Mouse (Mus musculus) small intestine, adult 10 weeks (tissue): ENCODE results near the gene Tefm. TPM values are rescaled to one million over a fixed set of nuclear protein-coding genes. Genes with fewer than 3 reads are reported as not detected.

Experiments
- polyA plus RNA-seq: library from polyadenylated mRNA; stranded (reverse); fragments of 350-450 nt; fragmentation: Illumina TruSeq; extraction: RNeasy Lipid Tissue Mini Kit (QIAGEN cat#74804); gene quantifications from one replicate; pipeline ENCODE4 v1.2.3, GENCODE M21; 2014; ENCODE audit warnings: low replicate concordance

Gene Tefm
- polyA plus RNA-seq = 14.9 TPM

GRCm38 (mm10) chr11:80141825-80142521, at the start of gene Tefm:
Gene Tefm, minus strand, starts transcription at chr11:80142175.

GRCm38 (mm10) chr11:80183705-80184255, 41.8 kb upstream of the Tefm start, which contains the start of gene Rnf135:
Gene Rnf135, plus strand, starts transcription at chr11:80183851.

GRCm38 (mm10) chr11:80153857-80154495, 12.0 kb upstream of the Tefm start, which contains the start of gene Adap2:
Gene Adap2, plus strand, starts transcription at chr11:80154105.

DNA sequence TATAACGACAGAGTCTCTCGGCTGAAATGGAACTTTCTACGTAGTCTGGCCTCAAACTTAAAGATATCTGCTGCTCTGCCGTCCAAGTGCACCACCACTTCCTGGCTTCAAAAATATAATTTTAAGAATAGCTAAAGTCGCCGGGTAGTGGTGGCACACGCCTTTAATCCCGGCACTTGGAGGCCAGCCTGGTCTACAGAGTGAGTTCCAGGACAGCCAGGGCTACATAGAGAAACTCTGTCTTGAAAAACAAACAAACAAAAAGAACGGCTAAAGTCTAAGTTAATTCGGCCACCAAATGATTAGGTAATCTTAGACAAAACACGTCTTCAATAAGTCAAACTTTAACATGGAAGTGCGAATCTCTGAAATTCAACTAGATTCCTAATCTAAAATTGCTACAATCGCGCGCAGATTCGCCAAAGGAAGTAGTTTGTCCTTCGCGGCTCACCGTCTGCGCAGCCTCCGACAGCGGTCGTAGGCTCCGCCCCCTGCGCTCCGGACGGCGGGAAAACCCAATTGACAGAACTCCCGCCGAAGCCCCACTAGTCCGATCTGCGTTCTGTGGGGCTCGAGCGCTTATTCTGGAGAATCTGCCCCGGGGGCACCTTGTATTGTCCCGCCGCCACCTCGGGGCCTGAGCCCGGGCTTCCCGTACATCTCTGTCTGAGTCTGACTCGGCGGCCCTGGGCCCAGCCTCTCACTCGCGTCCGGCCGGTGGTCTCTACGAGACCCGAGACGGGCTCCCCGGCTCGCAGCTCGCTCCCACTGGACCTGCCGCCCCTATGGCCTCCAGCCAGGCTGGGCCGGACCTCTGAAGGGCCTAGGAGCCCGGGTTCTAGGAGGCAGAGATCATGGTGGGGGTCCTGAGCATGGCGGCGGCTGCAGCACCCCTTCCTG, 52.8 kb downstream of the Tefm start, which contains the start of gene Atad5:
TSS of gene Atad5 (plus strand) at position 484 of the 900 bp plus-strand sequence.

Other genes with a start within 250 kb of the Tefm start
- 34.9 TPM for gene Utp6, start 179.8 kb downstream of the Tefm start, polyA plus RNA-seq
- gene Suz12, start 149.1 kb downstream of the Tefm start, polyA plus RNA-seq = 149 TPM
- 23.4 TPM for gene Crlf3, start 61.2 kb downstream of the Tefm start, polyA plus RNA-seq
- gene Atad5, start 52.8 kb downstream of the Tefm start, polyA plus RNA-seq = 10.0 TPM
- 10.7 TPM for gene Adap2, start 11.9 kb upstream of the Tefm start, polyA plus RNA-seq
- gene Rnf135, start 41.7 kb upstream of the Tefm start, polyA plus RNA-seq = 4.4 TPM
- 68.6 TPM for gene Rhot1, start 66.8 kb upstream of the Tefm start, polyA plus RNA-seq
- gene Rhbdl3, start 158.7 kb upstream of the Tefm start, polyA plus RNA-seq = 0.33 TPM
- 13.7 TPM for gene 5730455P16Rik, start 235.9 kb upstream of the Tefm start, polyA plus RNA-seq
- gene Zfp207, start 241.1 kb upstream of the Tefm start, polyA plus RNA-seq = 374 TPM